Mouse (Mus musculus): ENCODE measurements around the gene Rasl12. TPM values are rescaled to one million over a fixed set of nuclear protein-coding genes. Genes with fewer than 3 reads are reported as not detected.

Rasl12 gene
- polyA plus RNA-seq, 1 experiment from 2014 or later = 2.5 TPM

GRCm38 (mm10) chr9:65371756-65372155, 26.6 kb upstream of the Rasl12 start:
- no peak overlapping the region for H3K4me2 ChIP-seq
- no peaks in the 10 kb centered on the region; the same call in 1 of the 2 replicates for H3K36me3 ChIP-seq (ENCODE audit: control insufficient read depth, insufficient read depth, low read length)
- no peak overlapping the region for H3K9ac ChIP-seq (ENCODE audit: low read depth, low read length)
- no peaks in the 10 kb centered on the region for H3K27me3 ChIP-seq (ENCODE audit: control insufficient read depth, insufficient read depth, low read length)
- 69% methylated on average over 24 of the region's 24 CpGs for WGBS (ENCODE audit: insufficient replicate concordance)
- H3K4me1 ChIP-seq (ENCODE audit: control insufficient read depth, insufficient read depth, low read length) = peaks cover 5% of the 10 kb centered on the region; the same call in 1 of the 2 replicates
- no peak for ATAC-seq (replicated peaks; ENCODE audit: insufficient number of reproducible peaks, low FRiP score, low TSS enrichment)
- H3K9me3 ChIP-seq (replicated peaks; ENCODE audit: control insufficient read depth, low read length) = no peaks in the 10 kb centered on the region
- H3K27ac ChIP-seq (ENCODE audit: low read depth, low read length) = no peak overlapping the region
- H3K4me3 ChIP-seq (ENCODE audit: low read depth, low read length) = no peak overlapping the region

DNA sequence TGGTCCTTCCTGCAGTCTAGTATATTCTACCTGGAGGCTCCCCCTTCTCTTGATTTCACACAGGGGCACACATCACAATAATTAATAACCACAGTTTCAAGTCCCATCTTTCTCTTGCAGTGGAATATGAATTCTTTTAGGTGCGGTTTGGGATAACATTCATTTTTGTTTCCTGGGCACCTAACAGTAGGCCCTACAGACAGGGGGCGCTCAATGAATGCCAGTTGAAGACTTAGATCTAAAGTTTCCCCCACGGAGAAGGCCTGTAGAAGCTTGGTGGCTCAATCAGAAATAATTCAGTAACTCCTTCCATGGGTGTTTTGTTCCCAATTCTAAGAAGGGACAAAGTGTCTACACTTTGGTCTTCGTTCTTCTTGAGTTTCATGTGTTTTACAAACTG, 25.9 kb upstream of the Rasl12 start:
- Histone ChIP-seq H3K4me3 (ENCODE audit: low read depth, low read length) (no peak overlapping the region), H3K9me3 (replicated peaks; ENCODE audit: control insufficient read depth, low read length) (no peaks in the 10 kb centered on the region), H3K36me3 (ENCODE audit: control insufficient read depth, insufficient read depth, low read length) (no peaks in the 10 kb centered on the region; the same call in 1 of the 2 replicates), H3K27me3 (ENCODE audit: control insufficient read depth, insufficient read depth, low read length) (no peaks in the 10 kb centered on the region), H3K4me1 (ENCODE audit: control insufficient read depth, insufficient read depth, low read length) (peaks cover 5% of the 10 kb centered on the region; the same call in 1 of the 2 replicates), H3K9ac (ENCODE audit: low read depth, low read length) (no peak overlapping the region), H3K4me2 (no peak overlapping the region), H3K27ac (ENCODE audit: low read depth, low read length) (no peak overlapping the region)
- WGBS (ENCODE audit: insufficient replicate concordance) = 70% methylated on average over 4 of the region's 4 CpGs
- ATAC-seq (replicated peaks; ENCODE audit: insufficient number of reproducible peaks, low FRiP score, low TSS enrichment) = no peak

DNA sequence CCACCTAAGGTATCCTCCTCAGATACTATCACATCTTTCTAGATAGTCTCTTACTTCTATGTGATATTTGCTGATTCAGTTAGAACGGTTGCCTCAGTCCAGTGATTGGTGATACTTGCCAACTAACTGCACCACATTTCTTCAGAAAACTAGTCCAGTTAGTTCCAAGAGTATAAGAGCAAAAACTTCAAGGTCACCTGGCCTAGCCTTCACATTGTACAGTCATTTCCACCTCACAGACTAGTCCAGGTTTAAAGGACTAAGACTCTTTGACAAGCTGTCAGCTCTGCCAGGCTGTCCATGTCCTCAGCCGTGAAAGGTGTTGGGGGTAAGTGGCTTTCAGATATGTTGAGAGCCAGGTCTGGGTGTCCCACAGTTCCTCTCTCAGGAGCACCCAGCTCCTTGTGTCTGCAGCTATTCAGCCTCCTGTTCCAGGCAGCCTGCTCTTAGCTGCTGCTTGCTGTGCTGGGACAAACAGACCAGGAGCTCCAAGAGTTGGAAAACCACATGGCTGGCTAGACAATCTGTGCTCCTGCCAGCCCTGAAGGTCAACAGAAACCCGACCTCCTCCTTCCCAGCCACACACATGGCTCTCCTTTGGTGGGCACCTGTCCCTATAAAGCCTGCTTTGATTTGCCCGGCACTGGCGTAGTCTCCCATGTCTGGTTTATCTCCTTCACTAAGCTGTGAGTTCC, 23.7 kb upstream of the Rasl12 start:
- Histone ChIP-seq H3K36me3 (ENCODE audit: control insufficient read depth, insufficient read depth, low read length) (no peaks in the 10 kb centered on the region), H3K9ac (ENCODE audit: low read depth, low read length) (no peak overlapping the region), H3K4me2 (no peak overlapping the region), H3K27ac (ENCODE audit: low read depth, low read length) (no peak overlapping the region), H3K4me3 (ENCODE audit: low read depth, low read length) (no peak overlapping the region), H3K9me3 (replicated peaks; ENCODE audit: control insufficient read depth, low read length) (no peaks in the 10 kb centered on the region), H3K27me3 (ENCODE audit: control insufficient read depth, insufficient read depth, low read length) (no peaks in the 10 kb centered on the region), H3K4me1 (ENCODE audit: control insufficient read depth, insufficient read depth, low read length) (0 out of 2 replicates have a peak, but pooled peaks cover 3% of the 10 kb centered on the region)
- 71% methylated on average over 5 of the region's 5 CpGs for WGBS (ENCODE audit: insufficient replicate concordance)
- ATAC-seq (replicated peaks; ENCODE audit: insufficient number of reproducible peaks, low FRiP score, low TSS enrichment) = no peak

- 0 out of 2 replicates have a peak, but pooled peaks cover 3% of the 10 kb centered on the region for H3K4me1 ChIP-seq (ENCODE audit: control insufficient read depth, insufficient read depth, low read length)
- no peaks in the 10 kb centered on the region for H3K9me3 ChIP-seq (replicated peaks; ENCODE audit: control insufficient read depth, low read length)
- H3K27ac ChIP-seq (ENCODE audit: low read depth, low read length) = no peak overlapping the region
- H3K27me3 ChIP-seq (ENCODE audit: control insufficient read depth, insufficient read depth, low read length) = no peaks in the 10 kb centered on the region
- no peak overlapping the region for H3K4me2 ChIP-seq
- H3K4me3 ChIP-seq (ENCODE audit: low read depth, low read length) = no peak overlapping the region
- no peak overlapping the region for H3K9ac ChIP-seq (ENCODE audit: low read depth, low read length)
- 85% methylated on average over 9 of the region's 9 CpGs for WGBS (ENCODE audit: insufficient replicate concordance)
- H3K36me3 ChIP-seq (ENCODE audit: control insufficient read depth, insufficient read depth, low read length) = no peaks in the 10 kb centered on the region
- ATAC-seq (replicated peaks; ENCODE audit: insufficient number of reproducible peaks, low FRiP score, low TSS enrichment) = no peak
These were observed 23.0 kb upstream of the Rasl12 start for GRCm38 (mm10) chr9:65375163-65375934.

DNA sequence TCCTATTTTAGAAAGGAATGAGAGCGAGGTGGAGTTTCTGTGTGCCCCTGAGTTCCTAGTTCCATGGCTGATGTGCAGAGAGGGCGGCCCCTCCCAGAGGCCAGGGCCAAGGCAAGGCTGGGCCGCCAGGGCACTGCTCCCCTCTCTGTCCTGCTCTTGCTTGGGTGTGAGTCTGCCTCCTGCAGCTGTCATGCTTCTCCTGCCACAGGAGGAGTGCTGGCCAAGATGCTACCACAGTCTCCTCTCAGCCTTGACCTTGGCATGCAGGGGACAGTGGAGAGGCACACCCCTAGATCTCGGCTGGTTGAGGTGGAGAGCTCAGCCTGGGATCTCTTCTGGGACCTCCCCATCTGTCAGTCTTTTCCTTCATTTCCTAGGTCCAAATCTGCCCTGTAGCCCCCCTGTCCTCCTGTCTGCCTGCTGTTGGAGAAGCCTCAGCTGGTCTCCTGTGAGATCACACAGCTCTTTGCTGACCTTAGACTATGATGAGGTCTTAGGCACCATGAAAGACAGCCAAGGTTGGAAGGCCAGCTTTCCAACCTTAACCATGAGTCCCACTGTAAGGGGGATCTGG, 17.2 kb upstream of the Rasl12 start:
- no peaks in the 10 kb centered on the region for H3K36me3 ChIP-seq (ENCODE audit: control insufficient read depth, insufficient read depth, low read length)
- 58% methylated on average over 4 of the region's 4 CpGs for WGBS (ENCODE audit: insufficient replicate concordance)
- no peaks in the 10 kb centered on the region for H3K27me3 ChIP-seq (ENCODE audit: control insufficient read depth, insufficient read depth, low read length)
- H3K4me2 ChIP-seq = no peak overlapping the region
- no peak overlapping the region for H3K4me3 ChIP-seq (ENCODE audit: low read depth, low read length)
- ATAC-seq (replicated peaks; ENCODE audit: insufficient number of reproducible peaks, low FRiP score, low TSS enrichment) = no peak
- no peak overlapping the region for H3K9ac ChIP-seq (ENCODE audit: low read depth, low read length)
- H3K9me3 ChIP-seq (replicated peaks; ENCODE audit: control insufficient read depth, low read length) = no peaks in the 10 kb centered on the region
- no peak overlapping the region for H3K27ac ChIP-seq (ENCODE audit: low read depth, low read length)
- H3K4me1 ChIP-seq (ENCODE audit: control insufficient read depth, insufficient read depth, low read length) = no peaks in the 10 kb centered on the region; the same call in 1 of the 2 replicates

GRCm38 (mm10) chr9:65382031-65382750, 16.1 kb upstream of the Rasl12 start:
- no peak overlapping the region for H3K27ac ChIP-seq (ENCODE audit: low read depth, low read length)
- no peak for ATAC-seq (replicated peaks; ENCODE audit: insufficient number of reproducible peaks, low FRiP score, low TSS enrichment)
- 64% methylated on average over 6 of the region's 6 CpGs for WGBS (ENCODE audit: insufficient replicate concordance)

DNA sequence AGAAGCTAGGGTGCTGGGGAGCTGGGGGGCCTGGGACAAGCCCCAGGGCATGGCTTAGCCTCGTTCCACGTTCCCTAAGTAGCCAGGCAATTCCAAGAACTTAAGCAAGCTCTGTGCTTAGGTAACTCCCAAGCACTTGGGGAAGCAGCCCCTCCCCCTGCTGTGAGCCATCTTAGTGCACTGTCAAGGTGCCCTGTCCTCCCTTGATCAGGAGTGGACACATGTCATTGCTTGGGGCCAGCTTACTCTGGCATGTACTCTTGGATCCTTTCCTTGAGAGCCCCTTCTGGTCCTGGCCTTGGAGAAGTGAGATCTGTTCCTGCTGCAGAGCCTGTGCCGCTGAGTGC, 15.6 kb upstream of the Rasl12 start:
- H3K4me3 ChIP-seq (ENCODE audit: low read depth, low read length) = no peak overlapping the region
- H3K27ac ChIP-seq (ENCODE audit: low read depth, low read length) = no peak overlapping the region
- no peak overlapping the region for H3K4me2 ChIP-seq
- ATAC-seq (replicated peaks; ENCODE audit: insufficient number of reproducible peaks, low FRiP score, low TSS enrichment) = no peak
- no peaks in the 10 kb centered on the region for H3K36me3 ChIP-seq (ENCODE audit: control insufficient read depth, insufficient read depth, low read length)
- 51% methylated on average over 3 of the region's 3 CpGs for WGBS (ENCODE audit: insufficient replicate concordance)
- no peaks in the 10 kb centered on the region for H3K9me3 ChIP-seq (replicated peaks; ENCODE audit: control insufficient read depth, low read length)
- no peaks in the 10 kb centered on the region; the same call in 1 of the 2 replicates for H3K4me1 ChIP-seq (ENCODE audit: control insufficient read depth, insufficient read depth, low read length)
- H3K9ac ChIP-seq (ENCODE audit: low read depth, low read length) = no peak overlapping the region
- no peaks in the 10 kb centered on the region for H3K27me3 ChIP-seq (ENCODE audit: control insufficient read depth, insufficient read depth, low read length)

More at GRCm38 (mm10) chr9:65382031-65382750, 16.1 kb upstream of the Rasl12 start:
- no peak overlapping the region for H3K4me2 ChIP-seq
- H3K9me3 ChIP-seq (replicated peaks; ENCODE audit: control insufficient read depth, low read length) = no peaks in the 10 kb centered on the region
- no peaks in the 10 kb centered on the region for H3K36me3 ChIP-seq (ENCODE audit: control insufficient read depth, insufficient read depth, low read length)
- no peaks in the 10 kb centered on the region; the same call in 1 of the 2 replicates for H3K4me1 ChIP-seq (ENCODE audit: control insufficient read depth, insufficient read depth, low read length)
- H3K9ac ChIP-seq (ENCODE audit: low read depth, low read length) = no peak overlapping the region
- H3K4me3 ChIP-seq (ENCODE audit: low read depth, low read length) = no peak overlapping the region
- H3K27me3 ChIP-seq (ENCODE audit: control insufficient read depth, insufficient read depth, low read length) = no peaks in the 10 kb centered on the region

- H3K27ac ChIP-seq (ENCODE audit: low read depth, low read length) = no peak overlapping the region
These were observed 14.0 kb upstream of the Rasl12 start for GRCm38 (mm10) chr9:65384276-65384675.

More at GRCm38 (mm10) chr9:65384276-65384675, 14.0 kb upstream of the Rasl12 start:
- Histone ChIP-seq H3K4me3 (ENCODE audit: low read depth, low read length) (no peak overlapping the region), H3K9me3 (replicated peaks; ENCODE audit: control insufficient read depth, low read length) (no peaks in the 10 kb centered on the region), H3K36me3 (ENCODE audit: control insufficient read depth, insufficient read depth, low read length) (no peaks in the 10 kb centered on the region), H3K27me3 (ENCODE audit: control insufficient read depth, insufficient read depth, low read length) (peaks cover 2% of the 10 kb centered on the region; the same call in 1 of the 2 replicates), H3K9ac (ENCODE audit: low read depth, low read length) (no peak overlapping the region), H3K4me2 (no peak overlapping the region), H3K4me1 (ENCODE audit: control insufficient read depth, insufficient read depth, low read length) (no peaks in the 10 kb centered on the region; the same call in 1 of the 2 replicates)
- no peak for ATAC-seq (replicated peaks; ENCODE audit: insufficient number of reproducible peaks, low FRiP score, low TSS enrichment)
- WGBS (ENCODE audit: insufficient replicate concordance) = 45% methylated on average over 3 of the region's 3 CpGs
